Mouse (Mus musculus) kidney, embryonic 14.5 days (tissue): Measurements from ENCODE around the gene Mrps24. TPM values are rescaled to one million over a fixed set of nuclear protein-coding genes. Genes with fewer than 3 reads are reported as not detected.

Experiments
- ATAC-seq: fragments of 200-750 bp; cut with Nextera tagmentation; 2 replicates; pipeline ENCODE4 v1.8.0; 2017; ENCODE audit warnings: moderate number of reproducible peaks, mild to moderate bottlenecking, moderate TSS enrichment, moderate library complexity; ENCODE audit not compliant: low FRiP score, low TSS enrichment
- H3K27ac ChIP-seq: fragments of 300-500 bp; sonication (generic); 2 replicates; pipeline ENCODE4 v1.5.1; 2014; ENCODE audit warnings: low read depth, mild to moderate bottlenecking, low read length, moderate library complexity, mixed read lengths
- H3K27me3 ChIP-seq: fragments of 300-500 bp; sonication (generic); 2 replicates; pipeline ENCODE4 v1.6.1; 2014; ENCODE audit warnings: mild to moderate bottlenecking, low read length; ENCODE audit not compliant: control insufficient read depth, insufficient read depth
- H3K36me3 ChIP-seq: fragments of 300-500 bp; sonication (generic); 2 replicates; pipeline ENCODE4 v1.6.1; 2014; ENCODE audit warnings: low read length, mixed read lengths; ENCODE audit not compliant: control insufficient read depth, insufficient read depth
- H3K4me1 ChIP-seq: fragments of 300-500 bp; sonication (generic); 2 replicates; pipeline ENCODE4 v1.6.1; 2014; ENCODE audit warnings: low read length, mixed read lengths; ENCODE audit not compliant: control insufficient read depth, insufficient read depth
- H3K4me2 ChIP-seq: fragments of 300-500 bp; sonication (generic); replicated peaks from 2 replicates; pipeline ENCODE4 v1.6.1; 2014; ENCODE audit warnings: low read depth, mild to moderate bottlenecking, low read length
- H3K4me3 ChIP-seq: fragments of 300-500 bp; sonication (generic); 2 replicates; pipeline ENCODE4 v1.5.1; 2014; ENCODE audit warnings: mild to moderate bottlenecking, low read length
- H3K9ac ChIP-seq: fragments of 300-500 bp; sonication (generic); 2 replicates; pipeline ENCODE4 v1.6.1; 2014; ENCODE audit warnings: low read depth, mild to moderate bottlenecking, low read length, moderate library complexity
- H3K9me3 ChIP-seq: fragments of 300-500 bp; sonication (generic); 2 replicates; pipeline ENCODE4 v1.6.1; 2016; ENCODE audit warnings: low read length; ENCODE audit not compliant: control insufficient read depth
- WGBS: fragments of 180-500 bp; shearing (Covaris S2); extraction: QIAGEN DNeasy Blood & Tissue Kit; methylation state at CpG from one replicate; pipeline ENCODE4 v1.1.7; 2014; 5-methylcytosine and 5-hydroxymethylcytosine counted together
- polyA plus RNA-seq: library from polyadenylated mRNA; unstranded; fragments of >200 nt; fragmentation: Nextera tagmentation; extraction: Ambion mirVana; gene quantifications from 2 replicates; pipeline ENCODE4 v1.2.1, GENCODE M21; 2014

Mrps24 gene
- polyA plus RNA-seq, 1 experiment from 2014 or later: 206 TPM

DNA sequence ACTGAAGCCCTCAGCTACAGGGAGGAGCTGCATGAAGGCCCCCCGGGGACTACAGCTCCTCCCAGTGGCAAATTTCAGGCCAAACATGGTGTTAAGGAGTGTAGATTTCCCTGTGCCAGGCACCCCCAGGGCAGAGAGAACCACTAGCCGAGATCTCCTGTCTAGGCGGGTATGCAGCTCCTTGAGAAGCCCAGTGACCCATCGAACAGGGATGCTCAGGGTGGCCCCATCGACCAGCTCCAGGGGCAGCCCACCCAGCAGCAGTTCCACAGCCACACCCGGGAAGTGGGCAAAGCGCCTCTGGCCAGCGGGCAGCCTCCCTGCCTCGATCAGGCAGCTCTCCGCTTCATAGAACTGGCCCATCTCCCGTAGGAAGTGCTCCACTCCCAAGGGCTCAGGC, 766 bp upstream of the Mrps24 start:
- no peak overlapping the region for H3K27ac ChIP-seq
- peaks cover 39% of the 10 kb centered on the region for H3K36me3 ChIP-seq
- H3K9me3 ChIP-seq: no peaks in the 10 kb centered on the region
- H3K4me3 ChIP-seq: no peak overlapping the region
- H3K4me1 ChIP-seq: no peaks in the 10 kb centered on the region
- no peak overlapping the region for H3K9ac ChIP-seq
- no peak for ATAC-seq
- no peak overlapping the region for H3K4me2 ChIP-seq
- 92% methylated on average over 11 of the region's 11 CpGs for WGBS
- no peaks in the 10 kb centered on the region for H3K27me3 ChIP-seq

- H3K4me2 ChIP-seq: no peak overlapping the region
- no peak overlapping the region for H3K27ac ChIP-seq
- H3K27me3 ChIP-seq: no peaks in the 10 kb centered on the region
- no peaks in the 10 kb centered on the region for H3K9me3 ChIP-seq
- H3K4me3 ChIP-seq: no peak overlapping the region
- no peak overlapping the region for H3K9ac ChIP-seq
- WGBS: 92% methylated on average over 9 of the region's 9 CpGs
- no peaks in the 10 kb centered on the region for H3K4me1 ChIP-seq
- ATAC-seq: no peak
- peaks cover 39% of the 10 kb centered on the region for H3K36me3 ChIP-seq
These were observed 301 bp downstream of the Mrps24 start for GRCm38 (mm10) chr11:5715179-5715578.

DNA sequence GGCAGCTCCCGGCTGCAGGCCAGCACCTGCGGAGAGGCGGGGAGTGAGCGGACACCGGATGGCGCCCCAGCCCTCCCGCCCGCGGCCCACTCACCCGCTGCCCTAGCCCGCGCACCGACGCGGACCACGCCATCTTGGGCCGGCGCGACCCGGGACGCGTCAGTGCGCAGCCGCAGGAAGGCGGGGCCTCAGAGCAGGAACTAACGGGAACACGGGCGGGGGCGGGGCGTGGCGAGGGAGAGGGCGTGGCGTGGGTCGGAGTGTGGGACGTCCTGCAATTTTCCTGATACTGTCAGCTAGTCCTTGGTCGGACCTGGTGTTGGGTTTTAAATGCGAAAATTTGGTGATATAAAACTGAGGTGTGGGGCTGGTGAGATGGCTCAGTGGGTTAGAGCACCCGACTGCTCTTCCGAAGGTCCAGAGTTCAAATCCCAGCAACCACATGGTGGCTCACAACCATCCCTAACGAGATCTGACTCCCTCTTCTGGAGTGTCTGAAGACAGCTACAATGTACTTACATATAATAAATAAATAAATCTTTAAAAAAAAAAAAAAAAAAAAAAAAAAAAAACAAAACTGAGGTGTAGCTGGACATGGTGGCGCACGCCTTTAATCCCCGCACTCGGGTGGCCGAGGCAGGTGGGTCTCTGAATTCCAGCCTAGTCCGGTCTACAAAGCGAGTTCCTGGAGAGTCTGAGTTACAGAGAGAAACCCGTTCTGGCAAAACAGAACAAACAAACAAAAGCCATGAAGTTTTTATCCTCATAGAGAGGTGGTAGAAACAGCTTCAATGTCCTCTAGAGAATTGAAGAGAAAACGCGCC, 7.7 kb downstream of the Mrps24 start:
- Histone ChIP-seq H3K36me3 (peaks cover 21% of the 10 kb centered on the region), H3K27me3 (no peaks in the 10 kb centered on the region), H3K9ac (peak overlapping the region; percentile 93), H3K27ac (peak overlapping the region; percentile 80), H3K4me2 (peak overlapping the region; percentile 78), H3K4me3 (peak overlapping the region; percentile 99), H3K9me3 (no peaks in the 10 kb centered on the region), H3K4me1 (peaks cover 8% of the 10 kb centered on the region; the same call in 1 of the 2 replicates)
- 21% methylated on average over 38 of the region's 50 CpGs for WGBS
- peak; percentile 95 for ATAC-seq

- under 1% methylated on average over 43 of the region's 43 CpGs for WGBS
- Histone ChIP-seq H3K4me3 (peak overlapping the region; percentile 99), H3K27me3 (no peaks in the 10 kb centered on the region), H3K36me3 (peaks cover 19% of the 10 kb centered on the region), H3K27ac (peak overlapping the region; percentile 80), H3K9ac (peak overlapping the region; percentile 93), H3K4me1 (peaks cover 8% of the 10 kb centered on the region; the same call in 1 of the 2 replicates), H3K9me3 (no peaks in the 10 kb centered on the region), H3K4me2 (peak overlapping the region; percentile 78)
- peak; percentile 81 for ATAC-seq
These were observed 8.5 kb downstream of the Mrps24 start for GRCm38 (mm10) chr11:5706874-5707529.

DNA sequence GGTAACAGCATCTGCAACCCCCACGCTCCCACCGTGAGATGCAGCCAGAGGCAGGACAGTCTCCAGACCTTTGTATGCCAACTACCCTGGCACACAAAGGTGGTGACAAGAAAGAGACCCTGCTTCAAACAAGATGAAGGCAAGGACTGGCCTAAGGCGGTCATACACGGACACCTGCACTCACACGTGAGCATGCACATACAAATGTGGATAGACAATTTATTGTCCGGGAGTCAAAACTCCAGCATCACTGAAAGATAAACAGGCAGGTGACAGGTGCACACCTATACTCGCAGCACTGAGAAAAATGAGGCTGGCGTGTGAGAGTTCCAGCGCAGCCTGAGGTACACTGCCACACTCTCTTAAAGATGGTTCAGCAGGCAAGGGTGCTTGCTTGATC, 9.5 kb downstream of the Mrps24 start:
- no peak overlapping the region for H3K4me3 ChIP-seq
- 90% methylated on average over 9 of the region's 9 CpGs for WGBS

DNA sequence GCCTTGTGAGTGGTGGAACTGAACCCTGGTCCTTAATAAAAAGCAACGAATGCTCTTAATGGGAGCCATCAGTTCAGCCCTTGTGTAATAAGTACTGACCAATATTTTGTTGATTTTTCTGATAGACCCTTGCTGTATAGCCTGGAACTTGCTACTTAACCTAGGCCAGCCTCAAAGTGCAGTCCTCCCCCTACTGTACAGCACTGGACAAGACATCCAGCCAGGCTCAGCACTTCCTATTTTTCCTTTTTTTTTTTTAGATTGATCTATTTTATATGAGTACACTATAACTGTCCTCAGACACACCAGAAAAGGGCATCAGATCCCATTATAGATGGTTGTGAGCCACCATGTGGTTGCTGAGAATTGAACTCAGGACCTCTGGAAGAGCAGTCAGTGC, 12.1 kb downstream of the Mrps24 start:
- no peak overlapping the region for H3K4me3 ChIP-seq
- peaks cover 19% of the 10 kb centered on the region for H3K36me3 ChIP-seq
- H3K4me2 ChIP-seq: no peak overlapping the region
- WGBS: 98% methylated on average over 1 of the region's 1 CpGs
- no peaks in the 10 kb centered on the region for H3K9me3 ChIP-seq
- no peak overlapping the region for H3K27ac ChIP-seq
- no peak for ATAC-seq
- no peak overlapping the region for H3K9ac ChIP-seq
- no peaks in the 10 kb centered on the region for H3K27me3 ChIP-seq
- peaks cover 8% of the 10 kb centered on the region; the same call in 1 of the 2 replicates for H3K4me1 ChIP-seq

More for the DNA sequence above, 9.5 kb downstream of the Mrps24 start:
- Histone ChIP-seq H3K4me1 (peaks cover 8% of the 10 kb centered on the region; the same call in 1 of the 2 replicates), H3K9me3 (no peaks in the 10 kb centered on the region), H3K27me3 (no peaks in the 10 kb centered on the region), H3K36me3 (peaks cover 19% of the 10 kb centered on the region), H3K9ac (peak overlapping the region; percentile 93; the same call in 1 of the 2 replicates), H3K27ac (no peak overlapping the region), H3K4me2 (no peak overlapping the region; the same call in 1 of the 2 replicates)
- ATAC-seq: no peak

DNA sequence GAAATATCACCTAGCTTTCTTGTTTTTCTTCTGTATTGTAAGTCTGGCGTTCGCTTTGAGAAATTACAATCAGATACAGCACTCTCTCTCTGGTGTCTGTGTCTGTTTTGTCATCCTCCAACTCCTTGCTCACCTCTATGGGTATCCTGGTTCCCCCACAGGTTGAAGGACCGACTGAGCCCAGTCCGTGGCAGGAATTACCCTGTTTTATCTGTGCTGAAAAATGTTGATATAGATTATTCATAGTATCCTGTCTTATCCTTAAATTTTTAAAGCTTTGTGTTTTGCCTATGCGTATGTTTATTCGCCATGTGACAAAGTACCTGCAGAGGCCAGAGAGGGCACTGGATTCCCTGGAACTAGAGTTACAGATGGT, 12.5 kb downstream of the Mrps24 start:
- ATAC-seq: no peak
- no peaks in the 10 kb centered on the region for H3K9me3 ChIP-seq
- H3K36me3 ChIP-seq: peaks cover 19% of the 10 kb centered on the region
- H3K4me2 ChIP-seq: no peak overlapping the region
- 92% methylated on average over 6 of the region's 6 CpGs for WGBS
- no peak overlapping the region for H3K9ac ChIP-seq
- peaks cover 8% of the 10 kb centered on the region; the same call in 1 of the 2 replicates for H3K4me1 ChIP-seq
- no peaks in the 10 kb centered on the region for H3K27me3 ChIP-seq
- no peak overlapping the region for H3K4me3 ChIP-seq
- no peak overlapping the region for H3K27ac ChIP-seq

DNA sequence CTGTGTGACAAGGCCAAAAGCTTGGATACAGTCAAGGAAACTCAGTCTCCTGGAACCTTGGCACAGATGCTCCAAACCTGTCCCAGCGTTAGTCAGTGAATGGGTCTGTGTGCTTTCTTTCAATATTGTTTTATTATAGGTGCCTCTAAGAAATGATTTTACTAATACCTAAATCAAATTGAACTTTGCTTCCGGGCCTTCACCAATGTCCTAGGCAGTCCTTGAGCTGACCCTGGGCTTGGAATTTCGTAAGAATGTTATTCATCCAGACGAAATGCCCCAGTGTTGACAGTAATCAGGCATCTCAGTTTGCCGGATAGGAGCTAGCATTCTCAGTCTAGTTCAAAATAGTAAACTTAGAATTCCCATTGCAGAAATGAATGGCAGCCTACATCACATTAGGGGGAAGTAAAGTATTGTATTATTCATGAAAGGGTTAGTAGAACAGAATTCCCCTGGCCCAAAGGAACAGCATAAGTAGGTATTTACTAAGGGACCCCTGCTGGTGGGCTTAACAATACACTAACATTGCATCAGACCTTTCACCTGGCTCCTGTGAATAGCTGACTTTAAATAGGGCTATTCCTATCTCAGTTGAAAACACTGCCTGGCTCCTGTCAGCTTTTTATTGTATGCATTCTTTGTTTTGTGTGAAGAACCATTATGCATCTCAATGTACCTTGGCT, 13.1 kb downstream of the Mrps24 start:
- Histone ChIP-seq H3K27ac (no peak overlapping the region), H3K9me3 (no peaks in the 10 kb centered on the region), H3K4me1 (peaks cover 8% of the 10 kb centered on the region; the same call in 1 of the 2 replicates), H3K4me3 (no peak overlapping the region), H3K4me2 (no peak overlapping the region), H3K27me3 (no peaks in the 10 kb centered on the region), H3K36me3 (peaks cover 19% of the 10 kb centered on the region), H3K9ac (no peak overlapping the region)
- WGBS: 83% methylated on average over 5 of the region's 5 CpGs
- ATAC-seq: no peak
